Mouse (Mus musculus) intestine, postnatal 0 days (tissue): ENCODE results near the gene Selenok. TPM values are rescaled to one million over a fixed set of nuclear protein-coding genes. Genes with fewer than 3 reads are reported as not detected.
A peak's percentile ranks its signal among the peaks of the same experiment; 100 is the strongest.

Experiments
- ATAC-seq: fragments of 200-750 bp; cut with Nextera tagmentation; 2 replicates; pipeline ENCODE4 v1.8.0; 2017; ENCODE audit warnings: mild to moderate bottlenecking, moderate TSS enrichment, moderate library complexity
- H3K27ac ChIP-seq: fragments of 300-500 bp; sonication (generic); 2 replicates; pipeline ENCODE4 v1.5.1; 2014; ENCODE audit warnings: mild to moderate bottlenecking, low read depth, low read length, moderate library complexity
- H3K27me3 ChIP-seq: fragments of 300-500 bp; sonication (generic); replicated peaks from 2 replicates; pipeline ENCODE4 v1.6.1; 2014; ENCODE audit warnings: low read length, mixed read lengths; ENCODE audit not compliant: control insufficient read depth, insufficient read depth
- H3K36me3 ChIP-seq: fragments of 300-500 bp; sonication (generic); 2 replicates; pipeline ENCODE4 v1.6.1; 2014; ENCODE audit warnings: mild to moderate bottlenecking, moderate library complexity; ENCODE audit not compliant: control insufficient read depth, insufficient read depth
- H3K4me1 ChIP-seq: fragments of 300-500 bp; sonication (generic); replicated peaks from 2 replicates; pipeline ENCODE4 v1.6.1; 2014; ENCODE audit warnings: antibody characterized with exemption, low read length, mixed read lengths; ENCODE audit not compliant: control insufficient read depth, insufficient read depth
- H3K4me2 ChIP-seq: fragments of 300-500 bp; sonication (generic); replicated peaks from 2 replicates; pipeline ENCODE4 v1.6.1; 2014; ENCODE audit warnings: low read depth, mild to moderate bottlenecking, moderate library complexity
- H3K4me3 ChIP-seq: fragments of 300-500 bp; sonication (generic); 2 replicates; pipeline ENCODE4 v1.5.1; 2014; ENCODE audit warnings: low read depth, low read length
- H3K9ac ChIP-seq: fragments of 300-500 bp; sonication (generic); 2 replicates; pipeline ENCODE4 v1.6.1; 2014; ENCODE audit warnings: mild to moderate bottlenecking, low read depth, low read length
- H3K9me3 ChIP-seq: fragments of 300-500 bp; sonication (generic); 2 replicates; pipeline ENCODE4 v1.6.1; 2016; ENCODE audit warnings: mixed run types; ENCODE audit not compliant: control insufficient read depth
- CTCF ChIP-seq: sonication (generic); IDR thresholded peaks from 2 replicates; pipeline ENCODE4 v1.5.1; 2016; ENCODE audit warnings: low read depth, mild to moderate bottlenecking, control low read depth, antibody characterized with exemption, moderate library complexity
- whole genome bisulfite sequencing: fragments of 180-500 bp; shearing (Covaris S2); extraction: QIAGEN DNeasy Blood & Tissue Kit; methylation state at CpG from one replicate; pipeline ENCODE4 v1.1.7; 2014; 5-methylcytosine and 5-hydroxymethylcytosine counted together
- polyA plus RNA-seq: library from polyadenylated mRNA; unstranded; fragments of >200 nt; fragmentation: Nextera tagmentation; extraction: Ambion mirVana; gene quantifications from 2 replicates; pipeline ENCODE4 v1.2.1, GENCODE M21; 2015

The Selenok gene
- polyA plus RNA-seq, 1 experiment from 2014 or later, result 313 TPM

- Histone ChIP-seq H3K4me2 (no peak overlapping the region), H3K36me3 (no peaks in the 10 kb centered on the region), H3K4me1 (no peaks in the 10 kb centered on the region), H3K9ac (no peak overlapping the region), H3K9me3 (no peaks in the 10 kb centered on the region), H3K27me3 (0 out of 2 replicates have a peak, but pooled peaks cover 6% of the 10 kb centered on the region), H3K4me3 (no peak overlapping the region), H3K27ac (no peak overlapping the region)
- WGBS, result 20% methylated on average over 2 of the region's 2 CpGs
- ATAC-seq, result no peak
- peak; percentile 72 for TF ChIP-seq CTCF
Measured at GRCm38 (mm10) chr14:29940877-29941276, 27.2 kb upstream of the Selenok start.

GRCm38 (mm10) chr14:29946761-29947309, 21.3 kb upstream of the Selenok start:
- Histone ChIP-seq H3K4me2 (no peak overlapping the region), H3K4me1 (no peaks in the 10 kb centered on the region), H3K4me3 (no peak overlapping the region), H3K36me3 (no peaks in the 10 kb centered on the region), H3K27me3 (no peaks in the 10 kb centered on the region), H3K9me3 (no peaks in the 10 kb centered on the region), H3K9ac (no peak overlapping the region), H3K27ac (no peak overlapping the region)
- no peak for TF ChIP-seq CTCF
- 73% methylated on average over 5 of the region's 5 CpGs for WGBS
- ATAC-seq, result no peak

GRCm38 (mm10) chr14:29950805-29951204, 17.3 kb upstream of the Selenok start:
- ATAC-seq, result no peak
- Histone ChIP-seq H3K27ac (no peak overlapping the region), H3K4me3 (no peak overlapping the region), H3K4me2 (no peak overlapping the region), H3K4me1 (no peaks in the 10 kb centered on the region), H3K9ac (no peak overlapping the region), H3K27me3 (no peaks in the 10 kb centered on the region), H3K9me3 (no peaks in the 10 kb centered on the region), H3K36me3 (no peaks in the 10 kb centered on the region)
- TF ChIP-seq CTCF, result no peak
- 79% methylated on average over 4 of the region's 4 CpGs for WGBS

- Histone ChIP-seq H3K27me3 (no peaks in the 10 kb centered on the region), H3K4me3 (no peak overlapping the region), H3K36me3 (no peaks in the 10 kb centered on the region), H3K4me2 (no peak overlapping the region), H3K4me1 (no peaks in the 10 kb centered on the region), H3K27ac (no peak overlapping the region), H3K9me3 (no peaks in the 10 kb centered on the region), H3K9ac (no peak overlapping the region)
- TF ChIP-seq CTCF, result no peak
- no peak for ATAC-seq
Measured at GRCm38 (mm10) chr14:29957393-29957792, 10.7 kb upstream of the Selenok start.

GRCm38 (mm10) chr14:29967611-29968010, 497 bp upstream of the Selenok start:
- peak overlapping the region; percentile 70 for H3K4me2 ChIP-seq
- no peak for ATAC-seq

GRCm38 (mm10) chr14:29971446-29971845, 3.3 kb downstream of the Selenok start:
- Histone ChIP-seq H3K4me3 (no peak overlapping the region), H3K4me2 (no peak overlapping the region), H3K9me3 (no peaks in the 10 kb centered on the region), H3K36me3 (peaks cover 48% of the 10 kb centered on the region), H3K27me3 (no peaks in the 10 kb centered on the region), H3K4me1 (peaks cover 4% of the 10 kb centered on the region; the same call in 1 of the 2 replicates), H3K9ac (no peak overlapping the region), H3K27ac (no peak overlapping the region)
- no peak for TF ChIP-seq CTCF
- no peak for ATAC-seq
- 71% methylated on average over 7 of the region's 7 CpGs for WGBS

More at GRCm38 (mm10) chr14:29967611-29968010, 497 bp upstream of the Selenok start:
- Histone ChIP-seq H3K27ac (peak overlapping the region; percentile 58; the same call in 1 of the 2 replicates), H3K27me3 (no peaks in the 10 kb centered on the region), H3K36me3 (peaks cover 21% of the 10 kb centered on the region), H3K9me3 (no peaks in the 10 kb centered on the region), H3K4me1 (peaks cover 4% of the 10 kb centered on the region; the same call in 1 of the 2 replicates), H3K9ac (peak overlapping the region; percentile 86), H3K4me3 (peak overlapping the region; percentile 79)
- no peak for TF ChIP-seq CTCF
- 64% methylated on average over 7 of the region's 7 CpGs for WGBS
